Comparison of ENCODE assay signal across 21 mouse cellular contexts in the genomic region with DNA sequence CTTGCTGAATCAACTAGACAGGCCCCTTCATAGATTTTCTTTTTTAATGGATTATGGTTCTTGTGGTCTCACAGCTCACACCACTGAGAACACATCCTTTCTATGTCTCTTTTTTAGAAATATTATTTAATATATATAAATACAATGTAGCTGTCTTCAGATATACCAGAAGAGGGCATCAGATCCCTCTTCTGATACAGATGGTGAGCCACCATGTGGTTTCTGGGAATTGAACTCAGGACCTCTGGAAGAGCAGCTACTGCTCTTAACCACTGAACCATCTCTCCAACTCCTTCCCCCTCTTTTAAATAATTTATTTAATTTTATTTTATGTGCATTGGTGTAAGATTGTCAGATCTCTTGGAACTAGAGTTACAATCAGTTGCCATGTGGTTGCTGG. TPM values are rescaled to one million over a fixed set of nuclear protein-coding genes. Genes with fewer than 3 reads are reported as not detected.
DNase-seq lines count a peak whose midpoint lies in the region; ATAC-seq and TF ChIP-seq lines count a peak whose summit lies in the region.
"Had no signal": no experiment of that assay in that cellular context is flagged by ENCODE, and none has a peak within 500 bp of the region (broad histone marks: within the 10 kb centered on the region; RNA-seq: fewer than 3 reads in every experiment).

No protein-coding gene starts in this region.

- POLR2A ChIA-PET in Patski (lab: Charles Lee) = no interaction called here

- peak; percentile 30; the same call in 1 of the 2 replicates for TF ChIP-seq CTCF in gastrocnemius, adult 2 months (IDR thresholded peaks at IDR 0.05)
- peak; percentile 23 for TF ChIP-seq CTCF in left cerebral cortex, adult 2 months (IDR thresholded peaks at IDR 0.05)
- TF ChIP-seq CTCF in Patski (IDR thresholded peaks at IDR 0.05) = peak; percentile 39

- H3K27me3 ChIP-seq in Patski = no peaks in the 10 kb centered on the region
- H3K27me3 ChIP-seq: embryonic facial prominence, embryonic 13.5 days; forebrain, embryonic 12.5 days; hindbrain, embryonic 13.5 days had no signal

- ATAC-seq in Patski = no peak
- no peak for ATAC-seq in megakaryocyte progenitor cell, adult 5-6 weeks (replicated peaks; ENCODE audit: poor library complexity)
- ATAC-seq: forebrain, embryonic 16.5 days; hindbrain, postnatal 0 days had no signal

- CTCF ChIA-PET in Patski (lab: Charles Lee) = interaction anchor here (0.8 to 1.3 kb wide), 3 partner anchors 11 to 52 kb away, joined by 3 to 4 read pairs (median 3); no protein-coding TSS in a partner anchor

- intact Hi-C loops in gastrocnemius, adult 2 months (cut with DNase I) = loop anchor here (5.0 kb wide), 1 partner anchor 37 kb away; no protein-coding TSS in a partner anchor
- intact Hi-C loops in gastrocnemius, postnatal 36 days (cut with DNase I) = loop anchor here (10.0 kb wide), 1 partner anchor 175 kb away; no protein-coding TSS in a partner anchor
- intact Hi-C loops in left cerebral cortex, adult 2 months (cut with DNase I) = loop anchor here (5.0 kb wide), 1 partner anchor 37 kb away; no protein-coding TSS in a partner anchor
- intact Hi-C loops in left cerebral cortex, postnatal 14 days (cut with DNase I) = no loop called here

- in situ Hi-C loops in Patski (cut with MboI; ENCODE audit: low pct_unique_long_range_greater_than_20kb) = no loop called here

- no peak overlapping the region for H3K27ac ChIP-seq in gastrocnemius, adult 2 months
- H3K27ac ChIP-seq in left cerebral cortex, adult 2 months = no peak overlapping the region
- H3K27ac ChIP-seq: embryonic facial prominence, embryonic 13.5 days; forebrain, embryonic 12.5 days; heart, embryonic 10.5 days; hindbrain, embryonic 13.5 days; hindbrain, postnatal 0 days had no signal

- no peak for DNase-seq in gastrocnemius, adult 2 months
- DNase-seq in gastrocnemius, postnatal 36 days = no peak
- DNase-seq in left cerebral cortex, adult 2 months (ENCODE audit: extremely low spot score in 1 of 2, low spot score in 2 of 2) = no peak
- no peak for DNase-seq in left cerebral cortex, postnatal 14 days (ENCODE audit: low spot score in 2 of 2)
- DNase-seq in 416B (ENCODE audit: low read depth) = peak; percentile 37
- DNase-seq in Patski (ENCODE audit: low read depth, low spot score) = no peak
- DNase-seq in right cerebral cortex, adult 2 months (ENCODE audit: low spot score in 2 of 2) = no peak
- DNase-seq: adrenal gland, postnatal 14 days; cerebellum, adult 11-12 months; cerebellum, adult 9-10 months; cerebellum, postnatal 25 days; gastrocnemius, postnatal 25 days; heart, adult 11 months; heart, postnatal 10 days had no signal

- H3K4me3 ChIP-seq in gastrocnemius, adult 2 months = no peak overlapping the region
- H3K4me3 ChIP-seq in left cerebral cortex, adult 2 months = no peak overlapping the region
- H3K4me3 ChIP-seq: embryonic facial prominence, embryonic 13.5 days; forebrain, embryonic 12.5 days; heart, embryonic 10.5 days; hindbrain, embryonic 13.5 days had no signal

RNA-seq across cellular contexts. Expression of gene Mnt, which starts 20.6 kb away (rescaled TPM):
- 10 to 100 TPM in 1 of 2 experiments, 1 to 10 TPM in 1; 6.1 to 11.6 TPM for total RNA-seq in gastrocnemius, adult 2 months (2021)
- total RNA-seq in gastrocnemius, postnatal 36 days (2021) = 1 to 10 TPM; 6.4 to 7.1 TPM
- 10 to 100 TPM; 32.4 to 37.3 TPM for total RNA-seq in left cerebral cortex, adult 2 months (2021)
- total RNA-seq in left cerebral cortex, postnatal 14 days (2021) = 10 to 100 TPM; 31.5 to 32.0 TPM
- 24.7 TPM for polyA plus RNA-seq in Patski (2021)
- 13.1 and 15.0 TPM in 2 replicates for total RNA-seq in megakaryocyte progenitor cell, adult 5-6 weeks (2015)
- 2.7 and 3.2 TPM in 2 replicates for total RNA-seq in megakaryocyte progenitor cell, adult 5-6 weeks (2017)

RNA-seq across cellular contexts. Expression of gene Mettl16, which starts 39.5 kb away (rescaled TPM):
- total RNA-seq in gastrocnemius, adult 2 months (2021) = 10 to 100 TPM; 11.5 to 13.6 TPM
- total RNA-seq in gastrocnemius, postnatal 36 days (2021) = 10 to 100 TPM in 1 of 2 experiments, 1 to 10 TPM in 1; 8.5 to 10.3 TPM
- 10 to 100 TPM; 26.0 to 27.2 TPM for total RNA-seq in left cerebral cortex, adult 2 months (2021)
- 10 to 100 TPM; 19.2 to 24.0 TPM for total RNA-seq in left cerebral cortex, postnatal 14 days (2021)
- 33.6 TPM for polyA plus RNA-seq in Patski (2021)
- total RNA-seq in megakaryocyte progenitor cell, adult 5-6 weeks (2015) = 13.9 and 14.3 TPM in 2 replicates
- 36.2 and 45.6 TPM in 2 replicates for total RNA-seq in megakaryocyte progenitor cell, adult 5-6 weeks (2017)
